Mouse (Mus musculus) thymus, postnatal 0 days (tissue): ENCODE measurements around the gene Hexb. TPM values are rescaled to one million over a fixed set of nuclear protein-coding genes. Genes with fewer than 3 reads are reported as not detected.
A peak's percentile ranks its signal among the peaks of the same experiment; 100 is the strongest.

Source experiments
- DNase-seq: peaks from one replicate; pipeline ENCODE4 v3.0.0-alpha.2; 2015; ENCODE audit warnings: low spot score
- polyA plus RNA-seq: library from polyadenylated mRNA; unstranded; fragments of >200 nt; fragmentation: Nextera tagmentation; extraction: Ambion mirVana; gene quantifications from 2 replicates; pipeline ENCODE4 v1.2.1, GENCODE M21; 2015

The Hexb gene
- polyA plus RNA-seq: 97.2 and 99.2 TPM in 2 replicates

DNA sequence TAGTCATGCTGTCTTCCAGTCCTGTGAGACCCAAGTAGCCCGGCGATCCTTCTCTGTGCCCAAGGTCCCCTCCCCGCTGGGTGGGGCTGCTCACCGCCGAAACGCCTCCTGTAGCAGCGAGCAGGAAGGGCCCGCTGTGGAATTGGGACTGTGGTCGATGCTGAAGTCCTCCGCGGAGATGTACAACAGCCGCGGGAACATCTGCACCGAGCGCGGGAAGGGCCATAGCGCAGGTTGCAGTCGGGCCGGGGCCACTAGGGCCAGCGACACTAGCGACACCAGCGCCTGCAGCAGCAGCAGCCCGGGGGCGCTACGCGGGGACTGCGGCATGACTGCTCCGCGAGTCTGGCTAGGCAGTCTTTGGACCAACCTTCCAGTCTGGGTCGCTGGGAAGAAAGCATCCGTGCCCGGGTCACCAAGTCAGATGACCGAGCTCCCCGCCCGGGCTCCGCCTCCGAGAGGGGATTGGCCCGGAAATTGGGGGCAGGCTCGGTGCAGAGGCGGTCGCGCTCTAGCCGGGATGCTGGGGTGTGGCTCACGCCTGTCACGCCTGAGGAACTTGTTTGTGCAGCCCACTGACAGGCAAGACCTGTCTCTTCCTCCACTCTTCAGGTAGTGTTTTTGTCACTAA lies at the start of gene Hexb:
TSS of gene Hexb (minus strand) at position 426 of the 631 bp plus-strand sequence.
- DNase-seq: peak; percentile 88

GRCm38 (mm10) chr13:97247754-97248153 lies 49.6 kb upstream of the Hexb start:
- DNase-seq: no peak

- no peak for DNase-seq
These were observed 48.1 kb upstream of the Hexb start for GRCm38 (mm10) chr13:97246217-97246616.

DNA sequence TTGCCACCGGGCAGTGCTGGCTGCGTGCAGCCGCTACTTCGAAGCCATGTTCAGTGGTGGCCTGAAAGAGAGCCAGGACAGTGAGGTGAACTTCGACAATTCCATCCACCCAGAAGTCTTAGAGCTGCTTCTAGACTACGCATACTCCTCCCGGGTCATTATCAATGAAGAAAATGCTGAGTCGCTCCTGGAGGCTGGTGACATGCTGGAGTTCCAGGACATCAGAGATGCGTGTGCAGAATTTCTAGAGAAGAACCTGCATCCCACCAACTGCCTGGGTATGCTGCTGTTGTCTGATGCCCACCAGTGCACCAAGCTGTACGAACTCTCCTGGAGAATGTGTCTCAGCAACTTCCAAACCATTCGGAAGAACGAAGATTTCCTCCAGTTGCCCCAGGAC lies 47.0 kb upstream of the Hexb start:
- no peak for DNase-seq

GRCm38 (mm10) chr13:97244712-97245105 lies 46.6 kb upstream of the Hexb start:
- no peak for DNase-seq

GRCm38 (mm10) chr13:97243962-97244711 lies 46.0 kb upstream of the Hexb start:
- DNase-seq: no peak

GRCm38 (mm10) chr13:97242716-97243115 lies 44.6 kb upstream of the Hexb start:
- DNase-seq: peak; percentile 27

DNA sequence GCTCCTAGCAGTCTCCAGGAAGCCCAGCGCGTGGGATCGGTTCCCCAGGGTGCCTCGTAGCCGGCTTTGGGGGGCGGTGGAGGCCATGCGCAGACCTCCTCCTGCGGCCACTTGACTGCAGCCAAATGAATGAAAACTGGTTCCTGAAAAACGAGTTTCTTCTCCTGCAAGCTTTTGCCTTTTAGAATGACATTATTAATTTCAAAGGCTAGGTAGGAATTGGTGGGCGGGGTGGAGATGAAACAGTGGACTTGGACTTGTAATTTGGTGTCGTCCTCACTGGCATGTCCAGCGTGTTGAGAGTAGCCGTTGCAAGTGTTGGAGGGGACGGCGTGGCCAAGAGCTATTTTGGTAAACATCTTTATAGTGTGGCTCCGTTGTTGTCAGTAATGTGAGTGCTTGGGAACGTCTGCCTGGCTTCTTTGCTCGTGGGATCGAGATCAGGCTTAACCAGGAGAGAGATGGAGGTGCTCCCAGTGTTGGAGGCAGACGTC lies 43.7 kb upstream of the Hexb start:
- DNase-seq: peak; percentile 19

GRCm38 (mm10) chr13:97240965-97241786 lies 43.0 kb upstream of the Hexb start, which contains the start of gene Enc1:
Gene Enc1 (plus strand): TSS chr13:97241105.
- peak; percentile 96 for DNase-seq

DNA sequence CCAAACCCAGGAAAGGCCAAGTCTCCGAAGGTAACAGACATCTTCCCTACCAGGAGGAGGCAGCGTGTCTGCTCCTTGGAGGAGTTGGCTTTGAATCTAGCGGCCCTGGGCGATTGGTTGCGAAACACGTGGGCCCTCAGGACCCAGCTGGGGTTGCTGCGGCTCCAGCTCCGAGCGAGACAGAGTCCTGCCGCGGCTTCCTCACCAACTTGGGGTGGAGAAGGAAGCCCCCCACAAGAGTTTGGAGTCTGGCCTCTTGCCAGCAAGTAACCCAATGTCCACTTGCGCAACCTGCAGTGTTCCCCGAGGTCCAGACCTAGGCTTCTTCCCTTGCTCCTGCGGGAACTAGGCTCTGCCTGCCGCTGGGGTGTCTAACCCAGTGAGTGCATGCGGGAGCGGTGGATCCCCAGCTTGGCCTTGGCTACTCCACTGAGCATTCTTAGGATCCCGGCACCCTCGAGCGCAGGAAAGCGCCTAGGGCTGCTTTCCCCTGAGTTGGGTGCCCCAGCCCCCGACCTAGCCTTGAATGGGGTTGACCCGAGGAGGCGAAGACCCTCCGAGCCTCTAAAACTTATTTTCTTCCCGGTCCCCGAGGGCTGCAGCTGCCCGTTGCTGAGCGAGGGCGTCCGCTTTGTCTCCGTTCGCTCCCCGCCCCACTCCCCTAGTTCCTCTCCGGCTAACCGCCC lies 42.3 kb upstream of the Hexb start:
- peak; percentile 77 for DNase-seq

- DNase-seq: peak; percentile 62
These were observed 41.4 kb upstream of the Hexb start for GRCm38 (mm10) chr13:97239343-97240180.

- no peak for DNase-seq
These were observed 40.2 kb upstream of the Hexb start for GRCm38 (mm10) chr13:97238181-97238981.

DNA sequence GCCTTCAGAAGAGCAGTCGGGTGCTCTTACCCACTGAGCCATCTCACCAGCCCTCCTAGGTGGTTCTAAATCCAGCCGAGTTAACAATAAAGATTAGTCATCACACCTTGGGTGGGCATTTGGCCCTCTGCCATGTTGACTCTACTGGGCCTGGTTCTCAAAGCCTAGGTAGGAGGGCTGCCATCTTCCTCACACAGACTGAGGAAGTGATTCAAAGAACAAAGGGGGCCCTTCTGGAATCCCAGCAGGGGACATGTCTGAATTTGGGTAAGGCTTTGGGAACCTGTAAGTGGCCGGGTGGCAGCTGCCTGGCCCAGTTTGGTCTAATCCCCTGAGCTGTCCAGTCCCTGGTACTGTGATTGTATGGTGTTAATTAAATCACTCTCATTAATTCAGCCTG lies 39.5 kb upstream of the Hexb start:
- DNase-seq: no peak

DNA sequence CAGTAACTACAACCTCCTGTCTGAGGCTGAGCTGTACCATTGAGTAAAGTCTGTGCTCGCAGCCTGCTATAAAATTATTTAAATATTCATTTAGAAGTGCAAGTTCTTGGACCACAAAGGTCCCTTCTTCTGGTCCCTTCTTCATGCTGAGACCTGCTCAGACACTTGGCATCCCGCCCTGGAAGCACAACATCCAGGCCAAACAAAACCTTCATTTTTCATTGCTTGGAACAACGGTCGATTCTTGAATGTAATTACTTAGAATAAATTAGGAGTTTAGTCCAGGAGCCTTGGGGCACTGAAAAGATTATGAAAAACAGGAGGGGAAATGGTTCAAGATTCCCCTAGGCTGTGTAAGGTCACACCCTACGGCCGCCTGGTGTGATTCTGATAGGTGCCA lies 37.8 kb upstream of the Hexb start:
- no peak for DNase-seq

- peak; percentile 90 for DNase-seq
These were observed 36.7 kb upstream of the Hexb start for GRCm38 (mm10) chr13:97234785-97235417.

- peak; percentile 16 for DNase-seq
These were observed 34.9 kb upstream of the Hexb start for GRCm38 (mm10) chr13:97233092-97233491.

- no peak for DNase-seq
These were observed 31.9 kb upstream of the Hexb start for GRCm38 (mm10) chr13:97230101-97230500.

- no peak for DNase-seq
These were observed 29.6 kb upstream of the Hexb start for GRCm38 (mm10) chr13:97227795-97228194.

DNA sequence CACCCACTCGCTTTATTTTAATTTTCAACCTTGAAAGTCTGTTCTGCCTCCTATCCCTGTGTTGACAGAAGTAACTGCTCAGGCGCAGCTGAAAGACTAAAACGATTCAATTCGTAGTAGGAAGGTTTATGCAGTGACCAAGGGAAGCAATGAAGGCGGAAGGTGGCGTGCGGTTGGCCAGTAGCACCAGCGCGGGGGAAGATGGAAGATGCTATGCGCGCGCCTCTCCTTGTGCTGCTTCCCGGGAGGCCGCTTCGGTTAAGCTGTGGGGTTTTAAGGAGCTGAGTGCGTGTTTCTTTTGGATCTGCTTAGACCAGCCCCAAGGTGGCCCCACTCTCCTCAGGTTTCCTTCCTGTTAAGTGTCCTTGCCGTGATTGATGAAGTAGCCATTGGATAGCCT lies 27.0 kb upstream of the Hexb start:
- DNase-seq: no peak
